Mouse (Mus musculus): ENCODE results near the gene Dph1.
A peak's percentile ranks its signal among the peaks of the same experiment; 100 is the strongest.
"Not testable (repeated sequence)": the region's sequence is repeated elsewhere in the genome, so short reads cannot be mapped to it uniquely, and the experiment has no call there.

The Dph1 gene

GRCm38 (mm10) chr11:75203926-75204325, 12.9 kb upstream of the Dph1 start:
- no peak for DNase-seq (ENCODE audit: low spot score in 2 of 2)

- DNase-seq (ENCODE audit: low spot score in 2 of 2): no peak
Observed at GRCm38 (mm10) chr11:75201721-75202120, 10.7 kb upstream of the Dph1 start.

DNA sequence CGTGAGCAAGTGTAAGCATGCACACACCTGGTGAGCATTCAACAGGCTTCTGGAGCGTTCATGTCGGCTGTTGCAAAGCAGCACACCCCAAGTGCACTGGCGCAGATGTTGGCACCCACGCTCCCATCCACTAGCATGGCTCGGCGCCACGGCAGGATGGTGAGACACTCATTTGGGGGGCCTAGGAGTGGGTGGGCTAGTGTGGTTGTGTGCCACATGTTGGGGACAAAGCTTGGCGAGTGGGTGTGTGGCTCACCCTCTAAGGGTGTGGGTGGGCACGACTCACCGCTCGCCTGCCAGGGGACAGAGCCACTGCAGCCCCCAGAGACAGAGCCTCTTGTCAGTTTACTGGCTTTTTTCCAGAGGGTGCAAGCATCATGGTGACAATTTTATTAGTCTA, 9.9 kb upstream of the Dph1 start:
- no peak for DNase-seq (ENCODE audit: low spot score in 2 of 2)

DNA sequence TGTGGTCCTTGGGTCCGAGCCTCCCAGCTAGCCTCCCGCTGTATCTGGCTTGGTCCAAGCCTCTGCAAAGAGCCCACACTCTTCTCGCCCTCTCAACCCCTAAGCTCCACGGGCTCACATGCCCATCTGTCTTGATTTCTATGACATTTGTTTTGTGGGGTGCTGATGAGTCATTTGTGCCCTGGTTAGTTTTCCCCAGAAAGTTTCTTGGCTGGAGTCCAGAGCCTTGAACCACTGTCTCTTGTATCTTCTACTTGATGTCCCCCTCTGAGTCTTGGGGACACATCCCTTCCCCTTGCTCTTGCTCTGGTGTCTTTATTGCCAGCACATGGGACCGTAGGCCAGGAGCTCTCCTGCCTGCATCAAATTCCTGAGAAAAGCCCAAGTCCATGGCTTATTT, 8.9 kb upstream of the Dph1 start:
- no peak for DNase-seq (ENCODE audit: low spot score in 2 of 2)

DNA sequence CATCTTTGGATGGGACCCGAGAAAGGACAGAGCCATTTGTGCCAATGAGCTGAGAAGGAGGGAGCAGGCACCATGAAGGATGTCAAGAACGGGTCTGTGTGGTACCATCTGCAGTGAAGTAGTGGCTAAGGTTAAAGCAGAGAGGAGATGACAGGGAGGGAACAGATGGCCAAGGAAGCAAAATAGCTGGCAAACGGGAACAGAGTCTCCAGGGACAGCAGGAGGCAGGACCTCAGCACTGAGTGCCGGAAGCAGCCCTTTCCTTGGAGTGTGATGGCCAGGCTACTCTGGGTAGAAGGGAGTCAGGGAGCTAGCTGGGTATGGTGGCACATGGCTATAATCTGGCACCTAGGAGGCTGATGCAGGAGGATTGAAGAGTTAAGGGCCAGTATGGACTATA, 7.8 kb upstream of the Dph1 start:
- no peak for DNase-seq (ENCODE audit: low spot score in 2 of 2)

- DNase-seq (ENCODE audit: low spot score in 2 of 2): no peak
Observed at GRCm38 (mm10) chr11:75197956-75198355, 6.9 kb upstream of the Dph1 start.

- DNase-seq (ENCODE audit: low spot score in 2 of 2): no peak
Observed at GRCm38 (mm10) chr11:75196131-75196530, 5.1 kb upstream of the Dph1 start.

DNA sequence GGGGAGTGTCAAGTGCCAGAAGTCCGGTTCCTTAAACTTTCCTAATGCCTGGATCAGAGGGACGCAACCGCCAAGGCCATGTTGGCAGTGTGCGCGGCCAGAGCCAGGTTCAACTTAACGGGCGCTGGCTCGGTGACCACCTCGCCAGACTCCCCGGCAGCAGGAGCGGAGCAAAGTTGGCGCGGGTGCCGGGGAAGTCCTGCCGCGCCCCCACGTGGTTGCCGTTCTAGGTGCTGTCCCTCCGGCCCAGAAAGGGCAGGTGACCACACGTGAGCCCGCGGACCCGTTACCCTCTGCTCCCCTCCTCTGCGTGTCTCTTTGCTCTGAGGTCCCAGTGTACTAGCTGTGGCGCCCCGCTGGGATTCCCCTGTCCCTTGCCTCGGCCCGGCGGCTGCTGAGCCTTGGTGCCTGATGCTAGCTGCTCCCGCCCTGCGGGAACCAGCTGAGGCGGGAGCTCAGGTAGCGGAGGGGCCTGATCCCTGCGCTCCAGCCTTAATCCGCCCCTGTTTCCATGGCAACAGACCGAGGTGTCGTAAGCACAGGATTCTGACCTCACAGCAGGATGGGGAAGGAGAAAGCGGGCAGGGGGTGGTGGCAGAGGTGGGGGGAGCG, 3.9 kb upstream of the Dph1 start:
- no peak for DNase-seq (ENCODE audit: low spot score in 2 of 2)

- no peak for DNase-seq (ENCODE audit: low spot score in 2 of 2)
Observed at GRCm38 (mm10) chr11:75194121-75194849, 3.2 kb upstream of the Dph1 start.

GRCm38 (mm10) chr11:75193256-75194071, 2.4 kb upstream of the Dph1 start, which contains the start of gene Rtn4rl1:
TSS of gene Rtn4rl1 (plus strand) at chr11:75193783.
- DNase-seq (ENCODE audit: low spot score in 2 of 2): peak; percentile 75 to 77

DNA sequence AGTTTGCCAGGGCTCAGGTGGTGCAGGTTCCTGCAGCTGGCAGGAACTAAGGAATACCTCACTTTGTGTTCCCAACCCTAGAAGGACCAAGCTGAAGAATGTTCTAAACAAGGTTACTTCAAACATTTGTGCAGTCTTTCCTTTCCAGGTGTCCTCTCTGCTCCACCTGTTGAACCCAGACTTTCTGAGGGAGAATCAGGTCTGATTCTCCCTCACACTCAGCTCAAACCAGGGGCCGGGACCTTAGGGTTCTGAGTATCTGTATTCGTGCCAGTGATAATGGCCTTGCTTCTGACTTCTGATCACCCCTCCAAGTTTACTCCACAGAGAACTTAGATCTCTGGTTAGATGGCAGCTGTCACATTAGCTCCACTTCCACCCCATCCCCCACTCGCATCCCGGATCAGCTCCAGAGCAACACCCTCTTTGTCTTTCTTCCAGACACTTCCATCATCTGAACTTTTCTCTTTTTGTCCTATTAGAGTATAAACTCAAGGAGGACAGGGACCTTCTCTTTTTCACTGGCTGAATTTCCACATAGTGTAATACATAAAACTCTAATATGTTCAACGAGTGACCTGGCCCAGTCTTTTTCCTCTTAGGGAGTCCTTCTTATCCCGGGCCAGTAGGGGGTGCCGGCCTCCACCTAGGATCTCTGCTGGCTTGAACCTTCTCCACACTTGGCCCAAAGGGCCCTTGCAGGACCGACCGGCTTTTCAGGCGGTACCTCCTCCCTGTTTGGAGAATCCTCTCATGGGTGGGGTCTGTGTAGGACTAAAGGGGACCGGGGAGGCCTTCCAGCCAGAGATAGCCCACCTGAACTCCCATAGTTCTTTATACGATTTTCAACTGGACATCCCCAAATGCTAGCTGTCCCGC, 1.5 kb upstream of the Dph1 start:
- peak; percentile 82 to 87 for DNase-seq (ENCODE audit: low spot score in 2 of 2)

- DNase-seq (ENCODE audit: low spot score in 2 of 2): no peak
Observed at GRCm38 (mm10) chr11:75191841-75192240, 800 bp upstream of the Dph1 start.

DNA sequence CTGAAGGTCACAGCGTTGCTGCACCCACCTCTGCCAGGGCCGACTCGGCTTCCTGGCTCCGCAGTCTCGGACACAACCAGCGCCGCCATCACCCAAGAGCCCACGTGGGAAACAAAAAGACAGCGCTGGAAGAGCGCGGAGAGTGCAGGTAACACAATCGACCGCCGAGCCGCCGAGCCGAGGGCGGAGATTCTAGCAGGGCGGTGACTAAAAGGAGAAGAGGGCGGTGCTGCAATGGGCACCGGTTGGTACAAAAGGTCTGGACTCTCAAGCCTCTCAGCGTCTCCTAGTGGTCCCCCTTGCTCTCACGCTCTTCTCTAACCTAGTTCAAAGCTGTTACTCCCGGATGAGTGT, 693 bp downstream of the Dph1 start:
- DNase-seq (ENCODE audit: low spot score in 2 of 2): peak in 1 of 2 experiments; percentile 82

DNA sequence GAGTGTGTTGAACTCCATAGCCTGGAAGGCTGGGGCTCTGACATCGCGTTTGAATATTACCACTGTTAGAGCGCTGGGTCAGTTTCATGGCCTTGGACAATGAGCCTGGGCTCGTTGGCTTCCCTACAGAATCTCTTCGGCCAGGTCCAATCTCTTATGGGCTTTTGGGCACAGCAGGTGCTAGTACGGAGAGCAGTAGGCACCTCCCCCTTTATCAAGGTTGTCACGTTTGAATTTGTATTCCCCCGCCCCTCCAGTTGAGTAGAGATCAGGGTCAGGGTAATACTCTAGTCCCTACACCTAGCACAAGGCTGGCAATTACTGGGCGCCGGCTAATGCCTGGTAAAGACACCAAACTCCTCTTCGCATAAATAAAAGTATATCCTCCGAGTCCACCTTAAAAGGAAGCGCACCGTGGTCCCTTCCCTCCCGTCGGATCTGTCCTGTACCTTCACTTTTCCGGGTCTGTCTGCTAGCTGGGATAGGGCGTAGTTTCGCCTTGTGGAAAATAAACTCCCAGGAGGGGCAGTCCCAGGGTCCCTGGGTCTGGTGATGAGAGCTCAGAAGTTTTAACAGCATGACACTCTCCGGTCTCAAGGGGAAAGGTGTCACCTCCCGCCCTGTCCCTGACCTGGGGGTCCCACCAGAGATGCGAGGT, 1.2 kb downstream of the Dph1 start:
- DNase-seq (ENCODE audit: low spot score in 2 of 2): no peak

GRCm38 (mm10) chr11:75184986-75185385, 6.1 kb downstream of the Dph1 start:
- DNase-seq (ENCODE audit: low spot score in 2 of 2): no peak

GRCm38 (mm10) chr11:75184573-75184972, 6.5 kb downstream of the Dph1 start:
- DNase-seq (ENCODE audit: low spot score in 2 of 2): no peak

DNA sequence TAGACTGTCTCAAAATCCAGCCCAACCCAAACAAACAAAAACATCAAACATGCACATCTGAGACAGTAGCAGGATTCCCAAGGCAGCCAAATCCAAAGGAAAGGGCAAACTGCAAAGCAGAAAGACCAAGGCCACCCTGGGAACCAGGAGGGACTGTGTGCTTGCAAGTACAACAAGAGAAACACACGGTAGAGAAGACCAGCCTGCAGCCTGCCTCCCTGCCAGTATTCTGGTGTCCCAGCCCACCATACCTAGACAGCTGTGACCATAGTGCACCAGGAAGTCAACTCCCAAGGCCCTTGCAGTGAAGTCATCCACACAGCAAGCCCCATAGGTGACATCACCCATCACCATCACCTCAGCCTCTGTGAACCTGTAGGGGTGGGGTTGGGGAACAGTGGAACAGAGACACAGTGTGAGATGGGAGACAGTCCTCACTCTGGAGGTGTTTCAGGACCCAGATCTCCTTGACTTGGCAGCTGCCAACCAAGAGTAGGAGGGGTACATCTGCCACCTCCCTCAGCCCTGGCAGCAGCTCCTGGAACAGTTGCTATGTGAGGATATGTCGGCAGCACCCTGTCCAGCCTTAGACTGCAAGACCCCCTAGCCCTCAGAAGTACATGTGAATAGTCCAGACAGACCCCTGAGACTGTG, 7.0 kb downstream of the Dph1 start:
- DNase-seq (ENCODE audit: low spot score in 2 of 2): no peak

GRCm38 (mm10) chr11:75178672-75179208, 12.3 kb downstream of the Dph1 start, which contains the start of gene Ovca2:
TSS of gene Ovca2 (minus strand) at chr11:75178835.
- DNase-seq (ENCODE audit: low spot score in 2 of 2): peak; percentile 84 to 93

DNA sequence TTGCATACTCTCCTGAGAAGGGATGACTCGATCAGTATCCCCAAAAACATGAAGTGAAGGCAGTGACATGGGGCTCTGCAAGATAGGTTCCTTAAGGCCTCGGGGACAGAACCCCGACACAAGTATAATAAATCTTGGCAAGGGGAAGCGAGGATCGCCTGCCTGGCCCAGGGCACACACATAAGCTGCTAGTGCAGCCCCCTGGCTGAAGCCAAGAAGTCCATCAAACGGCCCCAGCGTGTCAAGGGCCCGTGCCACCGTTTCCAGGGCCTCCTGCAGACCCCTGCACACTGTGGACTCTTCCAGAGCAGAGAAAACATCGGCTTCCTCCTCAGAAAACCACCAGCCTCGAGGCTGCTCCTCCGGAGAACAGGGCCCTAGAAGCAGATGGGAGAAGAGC, 13.0 kb downstream of the Dph1 start:
- no peak for DNase-seq (ENCODE audit: low spot score in 2 of 2)

DNA sequence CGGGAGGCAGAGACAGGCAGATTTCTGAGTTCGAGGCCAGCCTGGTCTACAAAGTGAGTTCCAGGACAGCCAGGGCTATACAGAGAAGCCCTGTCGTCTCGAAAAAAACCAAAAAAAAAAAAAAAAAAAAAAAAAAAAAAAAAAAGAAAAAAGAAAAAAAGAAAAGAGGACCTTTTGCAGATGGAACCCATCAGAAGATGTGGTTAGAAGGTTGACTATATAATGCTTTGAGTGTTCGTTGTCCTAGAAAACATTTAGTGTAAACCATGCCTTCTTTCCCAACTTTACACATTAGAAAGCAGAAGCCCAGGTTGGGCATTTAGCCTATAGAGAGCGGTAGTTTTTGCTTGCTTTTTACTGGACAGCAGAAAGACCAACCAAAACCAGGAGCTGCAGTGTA, 16.5 kb downstream of the Dph1 start:
- DNase-seq (ENCODE audit: low spot score in 2 of 2): not testable (repeated sequence)

Measured in urinary bladder, adult 18-20 months (tissue).